Comparison of ENCODE assay signal across 9 mouse cellular contexts in the genomic region with DNA sequence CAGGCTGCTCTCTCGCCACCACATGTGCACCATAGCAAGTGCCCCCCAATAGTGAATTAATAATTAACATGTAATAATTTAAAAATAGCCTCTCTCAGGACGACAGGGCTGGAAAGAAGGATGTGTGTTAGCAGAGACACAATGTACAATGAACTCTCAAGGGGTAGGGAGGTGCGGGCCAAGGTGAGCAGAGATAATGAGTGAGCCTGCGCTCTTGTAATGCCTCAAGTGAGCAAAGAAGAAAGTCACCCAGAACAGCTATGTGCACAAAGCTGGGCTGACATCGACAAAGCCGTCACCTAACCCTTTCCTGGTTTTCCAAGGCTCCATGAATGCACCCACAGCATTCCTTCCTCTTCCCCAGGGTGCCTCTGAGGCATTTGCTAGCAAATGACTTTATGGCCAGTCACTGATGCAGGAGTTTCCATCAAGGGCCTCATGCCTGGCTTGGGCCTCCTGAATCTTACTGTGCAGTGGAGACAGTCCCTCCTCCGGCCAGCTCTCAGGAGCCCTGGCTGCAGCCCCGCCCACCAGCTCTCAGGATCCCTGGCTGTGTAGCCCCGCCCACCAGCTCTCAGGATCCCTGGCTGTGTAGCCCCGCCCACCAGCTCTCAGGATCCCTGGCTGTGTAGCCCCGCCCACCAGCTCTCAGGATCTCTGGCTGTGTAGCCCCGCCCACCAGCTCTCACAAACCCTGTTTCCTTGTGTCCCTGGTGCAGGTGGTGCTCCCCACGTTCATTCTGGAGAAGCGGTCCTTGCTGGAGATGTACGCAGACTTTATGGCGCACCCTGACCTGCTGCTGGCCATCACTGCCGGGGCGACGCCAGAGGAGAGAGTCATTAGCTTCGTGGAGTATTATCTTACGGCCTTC.
A peak's percentile ranks its signal among the peaks of the same experiment; 100 is the strongest.
DNase-seq lines count a peak whose midpoint lies in the region; ATAC-seq and TF ChIP-seq lines count a peak whose summit lies in the region.
"Had no signal": no experiment of that assay in that cellular context is flagged by ENCODE, and none has a peak within 500 bp of the region (broad histone marks: within the 10 kb centered on the region; RNA-seq: fewer than 3 reads in every experiment).

No protein-coding gene starts in this region.

- H3K4me3 ChIP-seq in hindbrain, embryonic 16.5 days (ENCODE audit: low read length): no peak overlapping the region
- no peak overlapping the region for H3K4me3 ChIP-seq in liver, embryonic 14.5 days (ENCODE audit: insufficient read depth in 1 of 2, low read depth in 2 of 2, low read length in 2 of 2)
- H3K4me3 ChIP-seq in stomach, embryonic 15.5 days (replicated peaks): no peak overlapping the region
- H3K4me3 ChIP-seq: megakaryocyte, embryonic 14.5 days had no signal

- H3K27me3 ChIP-seq in hindbrain, embryonic 16.5 days (replicated peaks; ENCODE audit: control insufficient read depth, insufficient read depth, low read length): no peaks in the 10 kb centered on the region
- H3K27me3 ChIP-seq in liver, embryonic 14.5 days (ENCODE audit: control insufficient read depth, insufficient read depth, low read length): no peaks in the 10 kb centered on the region
- H3K27me3 ChIP-seq in stomach, embryonic 15.5 days (replicated peaks): no peaks in the 10 kb centered on the region

- DNase-seq in ovary, postnatal 36 days (ENCODE audit: low spot score): peak; percentile 39
- DNase-seq in ovary, postnatal 14 days (ENCODE audit: low spot score): no peak
- DNase-seq in liver, embryonic 14.5 days (ENCODE audit: low read depth in 3 of 3, low spot score in 3 of 3): peak; percentile 54 to 65 (median 62)
- no peak for DNase-seq in gastrocnemius, adult 8-10 months (ENCODE audit: low spot score in 2 of 2)
- DNase-seq in heart, postnatal 14 days: no peak
- DNase-seq in right cerebral cortex, postnatal 14 days: no peak

- no peak overlapping the region for H3K27ac ChIP-seq in hindbrain, embryonic 16.5 days (ENCODE audit: low read depth, low read length)
- H3K27ac ChIP-seq in liver, embryonic 14.5 days: no peak overlapping the region
- no peak overlapping the region; the same call in 1 of the 2 replicates for H3K27ac ChIP-seq in stomach, embryonic 15.5 days

- whole genome bisulfite sequencing in hindbrain, embryonic 16.5 days: 31% methylated on average over 19 of the region's 21 CpGs
- 41% methylated on average over 21 of the region's 21 CpGs for WGBS in liver, embryonic 14.5 days (ENCODE audit: insufficient replicate concordance)
- 32% methylated on average over 21 of the region's 21 CpGs for WGBS in stomach, embryonic 15.5 days

- H3K4me1 ChIP-seq in hindbrain, embryonic 16.5 days (ENCODE audit: control insufficient read depth, insufficient read depth, low read depth, low read length): no peaks in the 10 kb centered on the region
- H3K4me1 ChIP-seq in liver, embryonic 14.5 days (replicated peaks; ENCODE audit: control insufficient read depth in 2 of 2, insufficient read depth in 2 of 2, low read length in 1 of 2): peaks cover 4 to 13% of the 10 kb centered on the region in 2 experiments
- peaks cover 13% of the 10 kb centered on the region; the same call in 1 of the 2 replicates for H3K4me1 ChIP-seq in stomach, embryonic 15.5 days

- no peak overlapping the region for H3K9ac ChIP-seq in hindbrain, embryonic 16.5 days (ENCODE audit: low read depth, low read length)
- no peak overlapping the region for H3K9ac ChIP-seq in liver, embryonic 14.5 days (replicated peaks)
- no peak overlapping the region for H3K9ac ChIP-seq in stomach, embryonic 15.5 days

- intact Hi-C loops in heart, postnatal 14 days (cut with DNase I): no loop called here

- ATAC-seq in hindbrain, embryonic 16.5 days: peak; percentile 38; the same call in 1 of the 2 replicates
- peak; percentile 77 for ATAC-seq in liver, embryonic 14.5 days (ENCODE audit: insufficient read depth)
- ATAC-seq in stomach, embryonic 15.5 days (ENCODE audit: insufficient read depth, low FRiP score, low read depth): peak; percentile 77

- no peak for TF ChIP-seq CTCF in liver, embryonic 14.5 days (IDR thresholded peaks at IDR 0.05; ENCODE audit: low read depth)

- TF ChIP-seq EP300 in liver, embryonic 14.5 days (IDR thresholded peaks at IDR 0.05; ENCODE audit: low read depth): no peak

- no peak overlapping the region for H3K4me2 ChIP-seq in hindbrain, embryonic 16.5 days (ENCODE audit: low read length)
- H3K4me2 ChIP-seq in liver, embryonic 14.5 days (ENCODE audit: low read depth): no peak overlapping the region
- peak overlapping the region; percentile 2; the same call in 1 of the 2 replicates for H3K4me2 ChIP-seq in stomach, embryonic 15.5 days

- H3K36me3 ChIP-seq in hindbrain, embryonic 16.5 days (ENCODE audit: control insufficient read depth, insufficient read depth, low read length): no peaks in the 10 kb centered on the region
- H3K36me3 ChIP-seq in liver, embryonic 14.5 days (replicated peaks; ENCODE audit: control insufficient read depth, insufficient read depth, low read depth): no peaks in the 10 kb centered on the region
- H3K36me3 ChIP-seq in stomach, embryonic 15.5 days: no peaks in the 10 kb centered on the region

- H3K9me3 ChIP-seq in hindbrain, embryonic 16.5 days (ENCODE audit: control insufficient read depth, low read length): peaks cover 2% of the 10 kb centered on the region; the same call in 1 of the 2 replicates
- no peaks in the 10 kb centered on the region for H3K9me3 ChIP-seq in liver, embryonic 14.5 days (ENCODE audit: control insufficient read depth, low read length)
- H3K9me3 ChIP-seq in stomach, embryonic 15.5 days: no peaks in the 10 kb centered on the region
- H3K9me3 ChIP-seq: megakaryocyte, embryonic 14.5 days had no signal

Comparison
In these comparisons a context has a peak if more than half of its experiments do, and no peak if none do; other contexts are left out.
1. DNase-seq: peak in ovary, postnatal 36 days (single experiment) and liver, embryonic 14.5 days (3 of 3); none in ovary, postnatal 14 days (single experiment), gastrocnemius, adult 8-10 months (0 of 2), heart, postnatal 14 days (0 of 2) and right cerebral cortex, postnatal 14 days (single experiment).
2. Peak in every context shown above with its lines, with median percentiles within 50 percentile points of each other: ATAC-seq.